Mouse (Mus musculus) liver, postnatal 0 days (tissue): ENCODE data around the gene Gm44502.

ENCODE experiments used
- CTCF ChIP-seq: sonication (generic); IDR thresholded peaks from 2 replicates; pipeline ENCODE4 v1.5.1; 2016; ENCODE audit warnings: antibody characterized with exemption, low read depth
- EP300 ChIP-seq: IDR thresholded peaks from 2 replicates; pipeline ENCODE4 v1.6.1; 2016; ENCODE audit warnings: antibody characterized with exemption, low read depth, mild to moderate bottlenecking

- TF ChIP-seq CTCF = no peak
- TF ChIP-seq EP300 = no peak
Observed at GRCm38 (mm10) chr15:89435878-89436277, 6.4 kb upstream of the Gm44502 start.
